Mouse (Mus musculus) CH12.LX (cell line): Measurements from ENCODE around the gene Btbd2.

Experiments used
- CTCF ChIP-seq, 2 experiments: IDR thresholded peaks in 1 of 2; conservative IDR thresholded peaks in 1 of 2; 2 replicates each; pipeline ENCODE4 v1.5.1; 2011 to 2012; ENCODE audit warnings: low read depth in 2 of 2, low read length in 2 of 2, improper control_type of control experiment in 1 of 2, inconsistent platforms in 1 of 2, mild to moderate bottlenecking in 1 of 2, moderate library complexity in 1 of 2
- ELF1 ChIP-seq: IDR thresholded peaks from 2 replicates; pipeline ENCODE4 v1.6.1; 2014; ENCODE audit warnings: low read depth, mild to moderate bottlenecking, inconsistent platforms, low read length, improper control_type of control experiment
- GABPA ChIP-seq: IDR thresholded peaks from 2 replicates; pipeline ENCODE4 v1.6.1; 2012; ENCODE audit warnings: low read depth, low read length, improper control_type of control experiment, inconsistent platforms; ENCODE audit not compliant: insufficient replicate concordance
- MAFK ChIP-seq: IDR thresholded peaks from 2 replicates; pipeline ENCODE4 v1.6.1; 2011; ENCODE audit warnings: low read length, improper control_type of control experiment; ENCODE audit not compliant: insufficient replicate concordance
- MEF2A ChIP-seq: IDR thresholded peaks from 2 replicates; pipeline ENCODE4 v1.6.1; 2014; ENCODE audit warnings: low read depth, mild to moderate bottlenecking, inconsistent platforms, low read length, improper control_type of control experiment, borderline replicate concordance
- MXI1 ChIP-seq: IDR thresholded peaks from 2 replicates; pipeline ENCODE4 v1.6.1; 2011; ENCODE audit warnings: mild to moderate bottlenecking, low read depth, low read length, improper control_type of control experiment
- NELFE ChIP-seq: IDR thresholded peaks from 2 replicates; pipeline ENCODE4 v1.6.1; 2011; ENCODE audit warnings: low read depth, low read length, improper control_type of control experiment
- PAX5 ChIP-seq: IDR thresholded peaks from 2 replicates; pipeline ENCODE4 v1.6.1; 2012; ENCODE audit warnings: low read length, inconsistent platforms, mixed read lengths
- POLR2A ChIP-seq: IDR thresholded peaks from 2 replicates; pipeline ENCODE4 v1.6.1; 2011; ENCODE audit warnings: low read depth, mild to moderate bottlenecking, improper control_type of control experiment, low read length
- TBP ChIP-seq: conservative IDR thresholded peaks from 2 replicates; pipeline ENCODE4 v1.6.1; 2011; ENCODE audit warnings: low read depth, low read length, improper control_type of control experiment

DNA sequence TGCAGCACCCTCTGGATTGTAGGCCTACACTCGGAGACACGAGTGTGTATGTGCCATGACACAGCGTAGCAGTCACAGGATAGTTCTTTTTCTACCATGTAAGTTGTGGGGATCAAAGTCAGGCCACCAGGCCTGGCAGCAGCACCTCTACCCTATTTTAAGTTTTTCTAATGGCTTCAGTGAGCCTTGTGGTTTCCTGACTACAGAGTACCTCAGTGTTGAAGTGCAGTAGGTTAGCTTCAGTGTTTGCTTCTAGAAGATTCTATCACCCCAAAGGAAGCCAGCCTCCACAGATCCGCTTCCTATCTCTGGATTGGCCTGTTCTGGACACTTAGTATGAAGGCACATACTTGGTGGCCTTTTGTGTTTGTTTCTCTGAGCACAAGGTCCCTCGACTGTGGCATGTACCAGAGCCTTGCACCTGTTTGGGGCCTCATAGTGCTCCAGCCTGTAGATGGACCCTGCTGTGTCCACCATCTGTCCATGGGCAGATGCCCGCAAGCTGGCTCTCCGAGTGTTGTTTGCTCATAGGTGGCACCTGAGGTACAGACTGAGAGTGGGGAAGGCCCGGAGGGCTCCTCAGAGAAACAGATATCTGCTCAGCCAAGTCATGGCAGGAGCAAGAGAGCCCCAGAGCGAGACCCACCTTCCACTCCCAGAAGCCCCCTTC, 46.6 kb downstream of the Btbd2 start:
- TF ChIP-seq POLR2A (no peak), CTCF (conservative IDR thresholded peaks at IDR 0.05 in 1 of 2, IDR thresholded peaks at IDR 0.05 in 1 of 2; ENCODE audit: low read depth in 2 of 2, low read length in 2 of 2) (no peak), PAX5 (no peak), TBP (no peak), NELFE (no peak), ELF1 (no peak), GABPA (no peak), MEF2A (no peak), MAFK (no peak), MXI1 (no peak)
